Mouse (Mus musculus): ENCODE measurements around the gene Ldlrad1. TPM values are rescaled to one million over a fixed set of nuclear protein-coding genes. Genes with fewer than 3 reads are reported as not detected.

Gene Ldlrad1
- total and polyA plus RNA-seq, 3 experiments, result 2.1 TPM; not detected in 2

- 36% methylated on average over 11 of the region's 11 CpGs for WGBS
- H3K4me3 ChIP-seq, result peak overlapping the region; percentile 95
- intact Hi-C loops (cut with DNase I), result loop anchor here (5.0 kb wide), 2 partner anchors 190 to 265 kb away; partner anchors contain the start of genes Ndc1 and Ssbp3
- TF ChIP-seq POLR2A (IDR thresholded peaks at IDR 0.05; ENCODE audit: insufficient read depth, low read depth, low read length) (no peak), CTCF (IDR thresholded peaks at IDR 0.05) (no peak), EP300 (IDR thresholded peaks at IDR 0.05; ENCODE audit: insufficient read depth, low read depth, low read length) (no peak)
- peaks cover 3% of the 10 kb centered on the region for H3K36me3 ChIP-seq (ENCODE audit: control insufficient read depth, insufficient read depth, low read length)
- H3K79me2 ChIP-seq (replicated peaks; ENCODE audit: control insufficient read depth, insufficient read depth, low read length), result peaks cover 3% of the 10 kb centered on the region
- peak overlapping the region; percentile 69 for H3K9ac ChIP-seq (ENCODE audit: low read depth, low read length)
- H3K4me1 ChIP-seq (ENCODE audit: control insufficient read depth, insufficient read depth, low read length), result peaks cover 4% of the 10 kb centered on the region
- DNase-seq, result no peak
- H3K27me3 ChIP-seq (ENCODE audit: control insufficient read depth, insufficient read depth, low read length), result no peaks in the 10 kb centered on the region
- H3K27ac ChIP-seq, result peak overlapping the region; percentile 92
Observed at GRCm38 (mm10) chr4:107177506-107177905, 31.5 kb upstream of the Ldlrad1 start.

GRCm38 (mm10) chr4:107178182-107178829 is 30.7 kb upstream of the Ldlrad1 start, which contains the start of gene Tmem59:
Gene Tmem59 (plus strand): TSS chr4:107178399.
- H3K27ac ChIP-seq, result peak within 1 kb of the TSS; percentile 92
- H3K27me3 ChIP-seq (ENCODE audit: control insufficient read depth, insufficient read depth, low read length), result no peaks in the 10 kb centered on the region
- TF ChIP-seq POLR2A (IDR thresholded peaks at IDR 0.05; ENCODE audit: insufficient read depth, low read depth, low read length) (peak; percentile 81), EP300 (IDR thresholded peaks at IDR 0.05; ENCODE audit: insufficient read depth, low read depth, low read length) (peak; percentile 7; the same call in 1 of the 2 replicates), CTCF (IDR thresholded peaks at IDR 0.05) (no peak)
- intact Hi-C loops (cut with DNase I), result loop anchor here (2.0 to 5.0 kb wide), 3 partner anchors 74 to 266 kb away; partner anchors contain the start of genes Hspb11, Lrrc42, Ndc1 and Ssbp3
- DNase-seq, result peak; percentile 99
- peak within 1 kb of the TSS; percentile 95 for H3K4me3 ChIP-seq
- H3K79me2 ChIP-seq (replicated peaks; ENCODE audit: control insufficient read depth, insufficient read depth, low read length), result peaks cover 7% of the 10 kb centered on the region
- WGBS, result under 1% methylated on average over 49 of the region's 49 CpGs
- peaks cover 3% of the 10 kb centered on the region for H3K36me3 ChIP-seq (ENCODE audit: control insufficient read depth, insufficient read depth, low read length)
- peaks cover 7% of the 10 kb centered on the region for H3K4me1 ChIP-seq (ENCODE audit: control insufficient read depth, insufficient read depth, low read length)
- peak within 1 kb of the TSS; percentile 87 for H3K9ac ChIP-seq (ENCODE audit: low read depth, low read length)

GRCm38 (mm10) chr4:107178830-107179490 is 30.0 kb upstream of the Ldlrad1 start, which contains the start of gene Tceanc2:
Gene Tceanc2 (minus strand): TSS chr4:107179116.
- Histone ChIP-seq H3K27me3 (ENCODE audit: control insufficient read depth, insufficient read depth, low read length) (no peaks in the 10 kb centered on the region), H3K27ac (peak within 1 kb of the TSS; percentile 92), H3K4me1 (ENCODE audit: control insufficient read depth, insufficient read depth, low read length) (peaks cover 8% of the 10 kb centered on the region), H3K79me2 (replicated peaks; ENCODE audit: control insufficient read depth, insufficient read depth, low read length) (peaks cover 8% of the 10 kb centered on the region), H3K4me3 (peak within 1 kb of the TSS; percentile 95), H3K36me3 (ENCODE audit: control insufficient read depth, insufficient read depth, low read length) (peaks cover 3% of the 10 kb centered on the region), H3K9ac (ENCODE audit: low read depth, low read length) (peak within 1 kb of the TSS; percentile 87)
- peak; percentile 60 to 62 for DNase-seq
- WGBS, result under 1% methylated on average over 47 of the region's 47 CpGs
- intact Hi-C loops (cut with DNase I), result loop anchor here (2.0 to 5.0 kb wide), 3 partner anchors 74 to 267 kb away; partner anchors contain the start of genes Hspb11, Lrrc42, Ndc1 and Ssbp3
- no peak for TF ChIP-seq EP300 (IDR thresholded peaks at IDR 0.05; ENCODE audit: insufficient read depth, low read depth, low read length)
- TF ChIP-seq CTCF (IDR thresholded peaks at IDR 0.05), result peak; percentile 30; the same call in 1 of the 2 replicates
- TF ChIP-seq POLR2A (IDR thresholded peaks at IDR 0.05; ENCODE audit: insufficient read depth, low read depth, low read length), result no peak

GRCm38 (mm10) chr4:107179561-107179960 is 29.4 kb upstream of the Ldlrad1 start:
- H3K36me3 ChIP-seq (ENCODE audit: control insufficient read depth, insufficient read depth, low read length), result peaks cover 3% of the 10 kb centered on the region
- peak overlapping the region; percentile 92 for H3K27ac ChIP-seq
- 1% methylated on average over 8 of the region's 8 CpGs for WGBS
- peak overlapping the region; percentile 87 for H3K9ac ChIP-seq (ENCODE audit: low read depth, low read length)
- TF ChIP-seq EP300 (IDR thresholded peaks at IDR 0.05; ENCODE audit: insufficient read depth, low read depth, low read length) (no peak), CTCF (IDR thresholded peaks at IDR 0.05) (no peak), POLR2A (IDR thresholded peaks at IDR 0.05; ENCODE audit: insufficient read depth, low read depth, low read length) (no peak)
- intact Hi-C loops (cut with DNase I), result loop anchor here (2.0 to 5.0 kb wide), 3 partner anchors 73 to 267 kb away; partner anchors contain the start of genes Hspb11, Lrrc42, Ndc1 and Ssbp3
- DNase-seq, result no peak
- H3K79me2 ChIP-seq (replicated peaks; ENCODE audit: control insufficient read depth, insufficient read depth, low read length), result peaks cover 8% of the 10 kb centered on the region
- H3K4me1 ChIP-seq (ENCODE audit: control insufficient read depth, insufficient read depth, low read length), result peaks cover 8% of the 10 kb centered on the region
- no peaks in the 10 kb centered on the region for H3K27me3 ChIP-seq (ENCODE audit: control insufficient read depth, insufficient read depth, low read length)
- peak overlapping the region; percentile 95 for H3K4me3 ChIP-seq

GRCm38 (mm10) chr4:107180746-107181145 is 28.2 kb upstream of the Ldlrad1 start:
- H3K79me2 ChIP-seq (replicated peaks; ENCODE audit: control insufficient read depth, insufficient read depth, low read length), result peaks cover 10% of the 10 kb centered on the region
- intact Hi-C loops (cut with DNase I), result loop anchor here (2.0 kb wide), 1 partner anchor 134 kb away; the partner anchor contains the start of gene Yipf1
- no peak for DNase-seq
- no peak overlapping the region for H3K9ac ChIP-seq (ENCODE audit: low read depth, low read length)
- no peak overlapping the region for H3K27ac ChIP-seq
- H3K4me3 ChIP-seq, result no peak overlapping the region
- no peaks in the 10 kb centered on the region for H3K27me3 ChIP-seq (ENCODE audit: control insufficient read depth, insufficient read depth, low read length)
- peaks cover 10% of the 10 kb centered on the region for H3K4me1 ChIP-seq (ENCODE audit: control insufficient read depth, insufficient read depth, low read length)
- TF ChIP-seq EP300 (IDR thresholded peaks at IDR 0.05; ENCODE audit: insufficient read depth, low read depth, low read length) (no peak), CTCF (IDR thresholded peaks at IDR 0.05) (no peak), POLR2A (IDR thresholded peaks at IDR 0.05; ENCODE audit: insufficient read depth, low read depth, low read length) (no peak)
- H3K36me3 ChIP-seq (ENCODE audit: control insufficient read depth, insufficient read depth, low read length), result peaks cover 5% of the 10 kb centered on the region

Data from heart, adult 2 months (tissue).